Mouse (Mus musculus): ENCODE results near the gene Schip1. TPM values are rescaled to one million over a fixed set of nuclear protein-coding genes. Genes with fewer than 3 reads are reported as not detected.

Schip1 gene
- total RNA-seq, 2 experiments from 2014 or later: 126 to 145 TPM

- no peak for DNase-seq
These were observed 61.8 kb downstream of the Schip1 start for GRCm38 (mm10) chr3:68126284-68126856.

- no peak for DNase-seq
These were observed 65.8 kb downstream of the Schip1 start for GRCm38 (mm10) chr3:68130386-68130785.

GRCm38 (mm10) chr3:68138833-68139627 lies 74.4 kb downstream of the Schip1 start:
- no peak for DNase-seq

GRCm38 (mm10) chr3:68150688-68151087 lies 86.1 kb downstream of the Schip1 start:
- DNase-seq: no peak

- no peak for DNase-seq
These were observed 95.6 kb downstream of the Schip1 start for GRCm38 (mm10) chr3:68160175-68160574.

GRCm38 (mm10) chr3:68160760-68161159 lies 96.2 kb downstream of the Schip1 start:
- DNase-seq: no peak

GRCm38 (mm10) chr3:68178248-68178647 lies 113.6 kb downstream of the Schip1 start:
- DNase-seq: no peak

GRCm38 (mm10) chr3:68187471-68187870 lies 122.9 kb downstream of the Schip1 start:
- no peak for DNase-seq

- DNase-seq: no peak
These were observed 124.5 kb downstream of the Schip1 start for GRCm38 (mm10) chr3:68189100-68189499.

- DNase-seq: no peak
These were observed 132.3 kb downstream of the Schip1 start for GRCm38 (mm10) chr3:68196933-68197332.

- DNase-seq: no peak
These were observed 136.6 kb downstream of the Schip1 start for GRCm38 (mm10) chr3:68201214-68201613.

- no peak for DNase-seq
These were observed 137.7 kb downstream of the Schip1 start for GRCm38 (mm10) chr3:68202162-68202902.

- DNase-seq: no peak
These were observed 139.4 kb downstream of the Schip1 start for GRCm38 (mm10) chr3:68203934-68204467.

- DNase-seq: no peak
These were observed 145.8 kb downstream of the Schip1 start for GRCm38 (mm10) chr3:68210422-68210821.

- no peak for DNase-seq
These were observed 156.8 kb downstream of the Schip1 start for GRCm38 (mm10) chr3:68221452-68221851.

- DNase-seq: no peak
These were observed 175.3 kb downstream of the Schip1 start for GRCm38 (mm10) chr3:68239887-68240286.

GRCm38 (mm10) chr3:68243239-68243638 lies 178.6 kb downstream of the Schip1 start:
- no peak for DNase-seq

GRCm38 (mm10) chr3:68246154-68246553 lies 181.6 kb downstream of the Schip1 start:
- no peak for DNase-seq

- no peak for DNase-seq
These were observed 186.0 kb downstream of the Schip1 start for GRCm38 (mm10) chr3:68250589-68250988.

- no peak for DNase-seq
These were observed 187.7 kb downstream of the Schip1 start for GRCm38 (mm10) chr3:68252335-68252734.

- DNase-seq: no peak
These were observed 197.7 kb downstream of the Schip1 start for GRCm38 (mm10) chr3:68262304-68262703.

GRCm38 (mm10) chr3:68267905-68268304 lies 203.3 kb downstream of the Schip1 start:
- no peak for DNase-seq

- DNase-seq: no peak
These were observed 204.6 kb downstream of the Schip1 start for GRCm38 (mm10) chr3:68269251-68269650.
